Mouse (Mus musculus) cerebellum, adult 2 months (tissue): ENCODE measurements around the gene A530032D15Rik.
"Not testable (repeated sequence)": the region's sequence is repeated elsewhere in the genome, so short reads cannot be mapped to it uniquely, and the experiment has no call there.

ENCODE experiments used
- CTCF ChIP-seq: fragments of 200-500 bp; IDR thresholded peaks from 2 replicates; pipeline ENCODE4 v1.5.1; 2011; ENCODE audit warnings: low read depth, mild to moderate bottlenecking, control low read depth, low read length, moderate library complexity, borderline replicate concordance; ENCODE audit not compliant: insufficient read depth
- POLR2A ChIP-seq: fragments of 200-500 bp; IDR thresholded peaks from 2 replicates; pipeline ENCODE4 v1.6.1; 2011; ENCODE audit warnings: low read length, control low read depth, borderline replicate concordance; ENCODE audit not compliant: insufficient read depth

DNA sequence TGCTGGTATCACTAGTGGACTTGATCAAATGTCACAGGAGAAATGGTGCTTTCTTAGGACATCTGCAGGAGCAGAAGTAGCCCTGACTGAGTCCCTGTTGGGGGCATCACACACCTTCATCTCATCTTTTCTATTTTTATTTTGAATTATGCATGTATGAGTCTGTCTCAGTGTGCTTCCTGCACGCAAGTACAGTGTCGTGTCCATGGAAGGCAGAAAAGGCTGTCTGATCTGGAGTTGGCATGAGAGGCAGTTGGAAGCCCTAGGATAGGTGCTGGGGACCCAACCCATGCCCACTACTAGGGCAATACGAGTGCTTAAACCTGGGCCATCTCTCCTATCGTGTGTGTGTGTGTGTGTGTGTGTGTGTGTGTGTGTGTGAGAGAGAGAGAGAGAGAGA, 4.3 kb downstream of the A530032D15Rik start:
- not testable (repeated sequence) for TF ChIP-seq POLR2A, CTCF
